Mouse (Mus musculus) midbrain, embryonic 14.5 days (tissue): ENCODE measurements around the gene Thada. TPM values are rescaled to one million over a fixed set of nuclear protein-coding genes. Genes with fewer than 3 reads are reported as not detected.

Source experiments
- ATAC-seq: fragments of 200-750 bp; cut with Nextera tagmentation; 2 replicates; pipeline ENCODE4 v1.8.0; 2017; ENCODE audit warnings: moderate number of reproducible peaks, moderate library complexity; ENCODE audit not compliant: low FRiP score, low TSS enrichment
- DNase-seq: peaks from one replicate; pipeline ENCODE4 v3.0.0-alpha.2; 2015
- H3K27ac ChIP-seq: fragments of 300-500 bp; sonication (generic); replicated peaks from 2 replicates; pipeline ENCODE4 v1.5.1; 2014; ENCODE audit warnings: mild to moderate bottlenecking, low read depth, low read length, moderate library complexity
- H3K27me3 ChIP-seq: fragments of 300-500 bp; sonication (generic); 2 replicates; pipeline ENCODE4 v1.6.1; 2014; ENCODE audit warnings: low read length, control low read depth, mixed read lengths; ENCODE audit not compliant: control insufficient read depth, insufficient read depth
- H3K36me3 ChIP-seq: fragments of 300-500 bp; sonication (generic); 2 replicates; pipeline ENCODE4 v1.6.1; 2014; ENCODE audit warnings: low read length, control low read depth; ENCODE audit not compliant: control insufficient read depth, insufficient read depth
- H3K4me1 ChIP-seq: fragments of 300-500 bp; sonication (generic); 2 replicates; pipeline ENCODE4 v1.6.1; 2014; ENCODE audit warnings: mild to moderate bottlenecking, antibody characterized with exemption, low read length, control low read depth; ENCODE audit not compliant: control insufficient read depth, insufficient read depth
- H3K4me2 ChIP-seq: fragments of 300-500 bp; sonication (generic); 2 replicates; pipeline ENCODE4 v1.6.1; 2014; ENCODE audit warnings: mild to moderate bottlenecking, low read length, moderate library complexity
- H3K4me3 ChIP-seq: fragments of 300-500 bp; sonication (generic); replicated peaks from 2 replicates; pipeline ENCODE4 v1.5.1; 2014; ENCODE audit warnings: low read depth, low read length
- H3K9ac ChIP-seq: fragments of 300-500 bp; sonication (generic); replicated peaks from 2 replicates; pipeline ENCODE4 v1.6.1; 2014; ENCODE audit warnings: mild to moderate bottlenecking, low read length, moderate library complexity
- H3K9me3 ChIP-seq: fragments of 300-500 bp; sonication (generic); 2 replicates; pipeline ENCODE4 v1.6.1; 2016; ENCODE audit warnings: low read length, control low read depth, mixed read lengths; ENCODE audit not compliant: control insufficient read depth
- WGBS: fragments of 180-500 bp; shearing (Covaris S2); extraction: QIAGEN DNeasy Blood & Tissue Kit; methylation state at CpG from one replicate; pipeline ENCODE4 v1.1.7; 2014; 5-methylcytosine and 5-hydroxymethylcytosine counted together
- polyA plus RNA-seq: library from polyadenylated mRNA; unstranded; fragments of >200 nt; fragmentation: Nextera tagmentation; extraction: Ambion mirVana; gene quantifications from 2 replicates; pipeline ENCODE4 v1.2.1, GENCODE M21; 2014

The Thada gene
- polyA plus RNA-seq, 1 experiment from 2014 or later = 9.5 TPM

- DNase-seq = no peak
- Histone ChIP-seq H3K9me3 (no peaks in the 10 kb centered on the region), H3K4me2 (no peak overlapping the region), H3K4me3 (no peak overlapping the region), H3K36me3 (no peaks in the 10 kb centered on the region), H3K27me3 (no peaks in the 10 kb centered on the region), H3K27ac (no peak overlapping the region), H3K4me1 (no peaks in the 10 kb centered on the region), H3K9ac (no peak overlapping the region)
- ATAC-seq = no peak
- WGBS = 67% methylated on average over 6 of the region's 6 CpGs
Measured at GRCm38 (mm10) chr17:84157743-84158460, 308.1 kb downstream of the Thada start.

GRCm38 (mm10) chr17:84156748-84157742 is 309.0 kb downstream of the Thada start:
- no peak overlapping the region for H3K9ac ChIP-seq
- DNase-seq (no peak), ATAC-seq (no peak)
- H3K4me1 ChIP-seq = no peaks in the 10 kb centered on the region
- H3K27ac ChIP-seq = no peak overlapping the region
- no peaks in the 10 kb centered on the region for H3K27me3 ChIP-seq
- WGBS = 44% methylated on average over 19 of the region's 19 CpGs
- no peaks in the 10 kb centered on the region for H3K36me3 ChIP-seq
- H3K4me3 ChIP-seq = no peak overlapping the region
- no peaks in the 10 kb centered on the region for H3K9me3 ChIP-seq
- H3K4me2 ChIP-seq = no peak overlapping the region

GRCm38 (mm10) chr17:84156227-84156573 is 309.8 kb downstream of the Thada start:
- Histone ChIP-seq H3K36me3 (no peaks in the 10 kb centered on the region), H3K4me3 (no peak overlapping the region), H3K9ac (no peak overlapping the region), H3K27me3 (no peaks in the 10 kb centered on the region), H3K9me3 (no peaks in the 10 kb centered on the region), H3K4me2 (no peak overlapping the region), H3K4me1 (no peaks in the 10 kb centered on the region), H3K27ac (no peak overlapping the region)
- 63% methylated on average over 13 of the region's 13 CpGs for WGBS
- DNase-seq = no peak
- ATAC-seq = no peak

- Histone ChIP-seq H3K27me3 (no peaks in the 10 kb centered on the region), H3K9me3 (no peaks in the 10 kb centered on the region), H3K36me3 (no peaks in the 10 kb centered on the region), H3K4me3 (no peak overlapping the region), H3K4me2 (no peak overlapping the region), H3K9ac (no peak overlapping the region), H3K4me1 (no peaks in the 10 kb centered on the region), H3K27ac (no peak overlapping the region)
- ATAC-seq (no peak), DNase-seq (no peak)
- 83% methylated on average over 8 of the region's 8 CpGs for WGBS
Measured at GRCm38 (mm10) chr17:84155516-84156226, 310.3 kb downstream of the Thada start.

- Histone ChIP-seq H3K27me3 (no peaks in the 10 kb centered on the region), H3K36me3 (no peaks in the 10 kb centered on the region), H3K9ac (no peak overlapping the region), H3K4me2 (no peak overlapping the region), H3K27ac (no peak overlapping the region), H3K4me3 (no peak overlapping the region), H3K9me3 (no peaks in the 10 kb centered on the region), H3K4me1 (no peaks in the 10 kb centered on the region)
- 91% methylated on average over 6 of the region's 6 CpGs for WGBS
- ATAC-seq (no peak), DNase-seq (no peak)
Measured at GRCm38 (mm10) chr17:84155029-84155338, 311.0 kb downstream of the Thada start.

GRCm38 (mm10) chr17:84154302-84155028 is 311.5 kb downstream of the Thada start:
- no peak overlapping the region for H3K4me2 ChIP-seq
- ATAC-seq = no peak
- H3K4me1 ChIP-seq = peaks cover 3% of the 10 kb centered on the region; the same call in 1 of the 2 replicates
- no peak for DNase-seq
- no peak overlapping the region for H3K4me3 ChIP-seq
- no peaks in the 10 kb centered on the region for H3K27me3 ChIP-seq
- no peaks in the 10 kb centered on the region for H3K36me3 ChIP-seq
- 92% methylated on average over 11 of the region's 11 CpGs for WGBS
- H3K27ac ChIP-seq = no peak overlapping the region
- H3K9ac ChIP-seq = no peak overlapping the region
- H3K9me3 ChIP-seq = no peaks in the 10 kb centered on the region

- no peaks in the 10 kb centered on the region for H3K36me3 ChIP-seq
- WGBS = 82% methylated on average over 12 of the region's 12 CpGs
- no peak overlapping the region for H3K4me3 ChIP-seq
- peaks cover 11% of the 10 kb centered on the region for H3K4me1 ChIP-seq
- no peaks in the 10 kb centered on the region for H3K27me3 ChIP-seq
- no peak overlapping the region for H3K27ac ChIP-seq
- no peak overlapping the region for H3K9ac ChIP-seq
- H3K4me2 ChIP-seq = no peak overlapping the region
- DNase-seq (no peak), ATAC-seq (no peak)
- no peaks in the 10 kb centered on the region for H3K9me3 ChIP-seq
Measured at GRCm38 (mm10) chr17:84152976-84153786, 312.8 kb downstream of the Thada start.
